In the genomic region with DNA sequence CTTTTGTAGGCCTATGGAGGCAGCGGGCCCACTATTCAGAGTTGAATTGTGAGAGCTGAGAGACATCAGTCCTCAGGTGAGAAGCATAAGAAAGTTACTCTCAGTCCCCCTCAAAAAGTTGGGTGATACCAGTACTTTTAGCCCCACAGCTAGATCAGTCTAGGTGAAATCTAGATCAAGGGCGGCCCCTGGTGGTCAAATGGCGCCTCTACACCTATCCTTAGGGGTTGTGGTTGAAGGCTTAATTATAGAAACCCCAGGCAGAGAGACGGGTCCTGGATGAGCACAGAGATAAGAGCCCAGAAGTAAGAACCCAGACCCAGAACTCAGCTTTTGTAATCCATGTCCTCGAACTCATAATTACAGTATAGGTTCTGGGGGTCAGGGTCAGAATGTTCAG, we compare ENCODE assay signal across 7 mouse cellular contexts. TPM values are rescaled to one million over a fixed set of nuclear protein-coding genes. Genes with fewer than 3 reads are reported as not detected.
DNase-seq lines count a peak whose midpoint lies in the region; ATAC-seq and TF ChIP-seq lines count a peak whose summit lies in the region.

No protein-coding gene starts in this region.

- ATAC-seq in megakaryocyte progenitor cell, adult 5-6 weeks (replicated peaks; ENCODE audit: poor library complexity), result peak; percentile 70

- H3K36me3 ChIP-seq in ES-E14 (ENCODE audit: control insufficient read depth, insufficient read depth, low read length, poor library complexity, severe bottlenecking), result no peaks in the 10 kb centered on the region

- no peak overlapping the region for H3K9ac ChIP-seq in ES-E14 (ENCODE audit: insufficient read depth, low read depth, low read length, poor library complexity, severe bottlenecking)

- peak; percentile 88 for TF ChIP-seq CTCF in cortical plate, adult 2 months (IDR thresholded peaks at IDR 0.05; ENCODE audit: extremely low read depth, insufficient read depth, low read length)

- DNase-seq in ES-E14 (ENCODE audit: low read depth, low spot score), result peak; percentile 62
- DNase-seq in adrenal gland, adult 18-20 months (ENCODE audit: low spot score in 2 of 2), result peak; percentile 78 to 87
- DNase-seq in gastrocnemius, postnatal 4 days (ENCODE audit: low spot score in 2 of 2), result peak; percentile 70 to 84
- DNase-seq in layer of hippocampus, postnatal 14 days (ENCODE audit: low spot score in 2 of 2), result peak; percentile 85 to 93
- peak; percentile 74 for DNase-seq in skeletal muscle tissue, adult 2 months (ENCODE audit: low read depth, low spot score)

- H3K4me3 ChIP-seq in ES-E14 (ENCODE audit: insufficient read depth in 1 of 2, low read depth in 1 of 2, low read length in 2 of 2, poor library complexity in 1 of 2, severe bottlenecking in 1 of 2), result no peak overlapping the region
- H3K4me3 ChIP-seq in cortical plate, adult 2 months (ENCODE audit: insufficient read depth, low read length), result no peak overlapping the region

- H3K4me1 ChIP-seq in ES-E14 (ENCODE audit: control insufficient read depth in 2 of 2, insufficient read depth in 2 of 2, low read length in 2 of 2, poor library complexity in 1 of 2), result no peaks in the 10 kb centered on the region; a peak in 1 of 4 replicates
- H3K4me1 ChIP-seq in cortical plate, adult 2 months (ENCODE audit: control insufficient read depth, insufficient read depth, low read length), result no peaks in the 10 kb centered on the region

- no peaks in the 10 kb centered on the region for H3K9me3 ChIP-seq in ES-E14 (ENCODE audit: control insufficient read depth, insufficient read depth, low read depth, low read length)

- TF ChIP-seq POLR2A in cortical plate, adult 2 months (IDR thresholded peaks at IDR 0.05; ENCODE audit: extremely low read depth, insufficient read depth, low read length), result no peak

- no peak overlapping the region for H3K27ac ChIP-seq in ES-E14 (ENCODE audit: insufficient read depth, low read depth, low read length, poor library complexity, severe bottlenecking)
- no peak overlapping the region for H3K27ac ChIP-seq in cortical plate, adult 2 months (ENCODE audit: insufficient read depth, low read length)

- in situ Hi-C loops in ES-E14 (cut with MboI; ENCODE audit: low sequenced_read_pairs in 2 of 2, unreplicated experiment in 2 of 2), result loop anchor here in 1 of 2 experiments (10.0 kb wide), 1 partner anchor 108 kb away; the partner anchor contains the start of gene Lyl1

TF ChIP-seq in ES-E14, 5 proteins besides CTCF, POLR2A, EP300 and RAD21:
- TF ChIP-seq CHD2 (IDR thresholded peaks at IDR 0.05; ENCODE audit: low read depth, low read length) (no peak), ZC3H11A (IDR thresholded peaks at IDR 0.05; ENCODE audit: borderline replicate concordance, low read depth, low read length) (peak; percentile 82; the same call in 1 of the 2 replicates)

RNA-seq across cellular contexts. Expression of gene Dand5, which starts 9.6 kb away (rescaled TPM):
- total RNA-seq in ES-E14 (2012; rRNA removed), result 1.0 and 1.4 TPM in 2 replicates
- 10 to 100 TPM; 10.6 to 10.8 TPM for total RNA-seq in adrenal gland, adult 18-20 months (2021)
- 14.9 and 16.0 TPM in 2 replicates for polyA plus RNA-seq in cortical plate, adult 2 months (2012; rRNA removed)
- 1 to 10 TPM; 6.3 to 6.8 TPM for total RNA-seq in gastrocnemius, postnatal 4 days (2021)
- total RNA-seq in layer of hippocampus, postnatal 14 days (2021), result 1 to 10 TPM; 7.4 to 8.6 TPM
- 2.2 and 2.4 TPM in 2 replicates for total RNA-seq in megakaryocyte progenitor cell, adult 5-6 weeks (2015)
- 1.7 and 4.0 TPM in 2 replicates for total RNA-seq in megakaryocyte progenitor cell, adult 5-6 weeks (2017)

RNA-seq across cellular contexts. Expression of gene Nfix, which starts 12.9 kb away (rescaled TPM):
- 0.58 and 0.89 TPM in 2 replicates for total RNA-seq in ES-E14 (2012; rRNA removed)
- 100 to 1,000 TPM in 1 of 2 experiments, 10 to 100 TPM in 1; 92.2 to 127 TPM for total RNA-seq in adrenal gland, adult 18-20 months (2021)
- polyA plus RNA-seq in cortical plate, adult 2 months (2012; rRNA removed), result 82.8 and 89.1 TPM in 2 replicates
- 100 to 1,000 TPM; 517 to 591 TPM for total RNA-seq in gastrocnemius, postnatal 4 days (2021)
- total RNA-seq in layer of hippocampus, postnatal 14 days (2021), result 100 to 1,000 TPM; 519 to 562 TPM
- 44.4 and 46.9 TPM in 2 replicates for total RNA-seq in megakaryocyte progenitor cell, adult 5-6 weeks (2015)
- 12.0 and 15.7 TPM in 2 replicates for total RNA-seq in megakaryocyte progenitor cell, adult 5-6 weeks (2017)

RNA-seq across cellular contexts. Expression of gene Gadd45gip1, which starts 18.3 kb away (rescaled TPM):
- total RNA-seq in ES-E14 (2012; rRNA removed), result 24.7 and 30.8 TPM in 2 replicates
- 10 to 100 TPM; 62.0 to 71.1 TPM for total RNA-seq in adrenal gland, adult 18-20 months (2021)
- polyA plus RNA-seq in cortical plate, adult 2 months (2012; rRNA removed), result 26.0 and 31.2 TPM in 2 replicates
- total RNA-seq in gastrocnemius, postnatal 4 days (2021), result 10 to 100 TPM; 33.3 to 36.0 TPM
- total RNA-seq in layer of hippocampus, postnatal 14 days (2021), result 10 to 100 TPM; 19.4 to 20.4 TPM
- total RNA-seq in megakaryocyte progenitor cell, adult 5-6 weeks (2015), result 21.4 and 21.9 TPM in 2 replicates
- total RNA-seq in megakaryocyte progenitor cell, adult 5-6 weeks (2017), result 51.2 and 57.4 TPM in 2 replicates

RNA-seq across cellular contexts. Expression of gene Rad23a, which starts 27.4 kb away (rescaled TPM):
- total RNA-seq in ES-E14 (2012; rRNA removed), result 76.7 and 76.8 TPM in 2 replicates
- 100 to 1,000 TPM; 109 to 113 TPM for total RNA-seq in adrenal gland, adult 18-20 months (2021)
- polyA plus RNA-seq in cortical plate, adult 2 months (2012; rRNA removed), result 84.7 and 85.9 TPM in 2 replicates
- total RNA-seq in gastrocnemius, postnatal 4 days (2021), result 100 to 1,000 TPM; 121 to 123 TPM
- 10 to 100 TPM; 59.4 to 64.8 TPM for total RNA-seq in layer of hippocampus, postnatal 14 days (2021)
- 30.2 and 34.4 TPM in 2 replicates for total RNA-seq in megakaryocyte progenitor cell, adult 5-6 weeks (2015)
- 26.2 and 26.3 TPM in 2 replicates for total RNA-seq in megakaryocyte progenitor cell, adult 5-6 weeks (2017)

RNA-seq across cellular contexts. Expression of gene Calr, which starts 33.7 kb away (rescaled TPM):
- 1,121 and 1,357 TPM in 2 replicates for total RNA-seq in ES-E14 (2012; rRNA removed)
- 100 to 1,000 TPM; 606 to 686 TPM for total RNA-seq in adrenal gland, adult 18-20 months (2021)
- polyA plus RNA-seq in cortical plate, adult 2 months (2012; rRNA removed), result 437 and 467 TPM in 2 replicates
- total RNA-seq in gastrocnemius, postnatal 4 days (2021), result 100 to 1,000 TPM; 339 to 368 TPM
- total RNA-seq in layer of hippocampus, postnatal 14 days (2021), result 100 to 1,000 TPM; 453 to 590 TPM
- total RNA-seq in megakaryocyte progenitor cell, adult 5-6 weeks (2015), result 1,060 and 1,133 TPM in 2 replicates
- total RNA-seq in megakaryocyte progenitor cell, adult 5-6 weeks (2017), result 4,756 and 5,574 TPM in 2 replicates
